Mouse (Mus musculus) kidney, postnatal 0 days (tissue): Measurements from ENCODE around the gene Dnajc16. TPM values are rescaled to one million over a fixed set of nuclear protein-coding genes. Genes with fewer than 3 reads are reported as not detected.

ENCODE experiments used
- ATAC-seq: fragments of 200-750 bp; cut with Nextera tagmentation; replicated peaks from 2 replicates; pipeline ENCODE4 v1.8.0; 2017; ENCODE audit warnings: low read depth, moderate number of reproducible peaks, moderate TSS enrichment, moderate library complexity; ENCODE audit not compliant: low FRiP score
- DNase-seq: peaks from one replicate; pipeline ENCODE4 v3.0.0-alpha.2; 2016; ENCODE audit warnings: low spot score
- H3K27ac ChIP-seq: fragments of 300-500 bp; sonication (generic); 2 replicates; pipeline ENCODE4 v1.5.1; 2014; ENCODE audit warnings: mild to moderate bottlenecking
- H3K27me3 ChIP-seq: fragments of 300-500 bp; sonication (generic); 2 replicates; pipeline ENCODE4 v1.6.1; 2014; ENCODE audit warnings: low read length, mixed read lengths; ENCODE audit not compliant: insufficient read depth
- H3K36me3 ChIP-seq: fragments of 300-500 bp; sonication (generic); 2 replicates; pipeline ENCODE4 v1.6.1; 2014; ENCODE audit warnings: low read length, mixed read lengths; ENCODE audit not compliant: insufficient read depth
- H3K4me1 ChIP-seq: fragments of 300-500 bp; sonication (generic); replicated peaks from 2 replicates; pipeline ENCODE4 v1.6.1; 2014; ENCODE audit warnings: antibody characterized with exemption, low read length, mixed read lengths; ENCODE audit not compliant: insufficient read depth
- H3K4me2 ChIP-seq: fragments of 300-500 bp; sonication (generic); 2 replicates; pipeline ENCODE4 v1.6.1; 2014; ENCODE audit warnings: mild to moderate bottlenecking, low read length, moderate library complexity, mixed read lengths
- H3K4me3 ChIP-seq: fragments of 300-500 bp; sonication (generic); replicated peaks from 2 replicates; pipeline ENCODE4 v1.5.1; 2014; ENCODE audit warnings: low read depth, low read length
- H3K9ac ChIP-seq: fragments of 300-500 bp; sonication (generic); 2 replicates; pipeline ENCODE4 v1.6.1; 2014; ENCODE audit warnings: low read depth, low read length
- H3K9me3 ChIP-seq: fragments of 300-500 bp; sonication (generic); replicated peaks from 2 replicates; pipeline ENCODE4 v1.6.1; 2016; ENCODE audit warnings: low read length, inconsistent platforms, mixed read lengths
- CTCF ChIP-seq: IDR thresholded peaks from 2 replicates; pipeline ENCODE4 v1.5.1; 2016; ENCODE audit warnings: antibody characterized with exemption, low read depth, mild to moderate bottlenecking, moderate library complexity
- WGBS: fragments of 180-500 bp; shearing (Covaris S2); extraction: QIAGEN DNeasy Blood & Tissue Kit; methylation state at CpG from one replicate; pipeline ENCODE4 v1.1.7; 2014; 5-methylcytosine and 5-hydroxymethylcytosine counted together
- polyA plus RNA-seq: library from polyadenylated mRNA; unstranded; fragments of >200 nt; fragmentation: Nextera tagmentation; extraction: Ambion mirVana; gene quantifications from 2 replicates; pipeline ENCODE4 v1.2.1, GENCODE M21; 2015

Dnajc16 gene
- polyA plus RNA-seq, 1 experiment from 2014 or later = 5.2 TPM

DNA sequence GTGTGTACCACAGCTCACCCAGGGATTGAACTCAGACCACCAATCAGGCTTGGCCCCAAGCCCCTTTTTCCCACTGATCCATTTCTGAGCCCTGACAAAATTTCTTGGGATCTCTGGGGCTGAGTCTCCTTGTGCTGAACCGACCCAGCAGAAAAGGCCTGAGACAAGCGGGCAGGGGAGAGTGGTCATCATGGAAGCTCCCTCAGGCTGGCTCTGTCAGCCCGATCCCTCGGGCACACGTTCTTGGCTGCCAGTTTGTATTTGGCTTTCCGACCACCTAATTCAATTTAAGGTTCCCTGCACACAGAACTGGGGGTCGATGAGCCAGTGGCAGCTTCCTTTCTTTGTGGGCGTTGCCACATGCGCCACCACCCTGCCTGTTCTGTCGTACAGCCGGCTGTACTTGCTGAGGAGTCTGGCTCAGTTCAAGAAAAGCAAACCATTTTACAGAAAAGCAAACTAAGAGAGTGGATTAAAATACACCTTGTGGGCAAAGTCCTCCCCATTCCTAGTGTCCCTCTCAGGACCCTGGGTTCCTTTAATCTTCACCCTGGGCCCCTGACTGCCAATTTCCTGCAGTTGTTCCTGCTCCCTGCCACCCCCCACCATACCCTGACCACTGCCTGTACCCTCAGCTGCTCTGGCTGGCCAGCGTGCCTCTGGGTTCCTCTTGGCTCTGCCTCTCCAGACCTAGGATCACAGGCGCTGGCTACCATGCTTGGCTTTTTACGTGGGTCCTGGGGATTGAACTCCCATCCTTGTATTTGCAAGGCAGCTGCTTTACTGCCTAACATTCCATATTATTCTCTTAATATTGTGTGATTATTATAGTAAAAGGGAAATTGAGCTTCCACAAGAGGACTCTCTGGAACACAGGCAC lies 26.3 kb upstream of the Dnajc16 start:
- no peaks in the 10 kb centered on the region for H3K27me3 ChIP-seq
- H3K4me1 ChIP-seq = no peaks in the 10 kb centered on the region
- no peak overlapping the region for H3K27ac ChIP-seq
- H3K36me3 ChIP-seq = peaks cover 23% of the 10 kb centered on the region
- WGBS = 57% methylated on average over 14 of the region's 14 CpGs
- H3K9me3 ChIP-seq = no peaks in the 10 kb centered on the region
- ATAC-seq (no peak), DNase-seq (no peak)
- H3K4me3 ChIP-seq = no peak overlapping the region
- TF ChIP-seq CTCF = no peak
- H3K9ac ChIP-seq = no peak overlapping the region
- no peak overlapping the region for H3K4me2 ChIP-seq

DNA sequence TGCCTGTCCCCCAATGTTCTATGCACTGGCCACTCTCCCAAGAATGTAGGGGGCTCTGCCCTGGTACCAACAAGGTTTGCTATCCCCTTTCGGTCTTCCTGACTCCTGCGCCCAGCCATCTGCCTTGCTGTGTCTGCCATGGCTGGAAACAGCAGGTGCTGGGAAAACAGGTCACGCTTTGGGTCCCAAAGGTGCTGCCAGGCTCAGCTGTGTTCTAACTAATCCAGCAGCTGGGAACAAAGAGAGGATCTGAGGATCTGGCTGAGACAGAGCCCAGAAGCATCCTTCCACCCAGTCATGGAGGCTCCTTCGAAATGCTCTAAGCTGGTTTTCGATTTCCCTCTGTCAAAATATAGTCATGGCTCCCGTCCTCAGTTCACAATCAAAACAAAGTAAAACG lies 25.5 kb upstream of the Dnajc16 start:
- peaks cover 26% of the 10 kb centered on the region for H3K36me3 ChIP-seq
- WGBS = 85% methylated on average over 7 of the region's 7 CpGs
- no peak for TF ChIP-seq CTCF
- no peak overlapping the region for H3K9ac ChIP-seq
- DNase-seq (no peak), ATAC-seq (no peak)
- H3K27me3 ChIP-seq = no peaks in the 10 kb centered on the region
- H3K4me2 ChIP-seq = no peak overlapping the region
- H3K4me1 ChIP-seq = no peaks in the 10 kb centered on the region
- H3K9me3 ChIP-seq = no peaks in the 10 kb centered on the region
- no peak overlapping the region for H3K4me3 ChIP-seq
- H3K27ac ChIP-seq = no peak overlapping the region

- no peak for ATAC-seq
Measured at GRCm38 (mm10) chr4:141811375-141811774, 20.6 kb upstream of the Dnajc16 start.

GRCm38 (mm10) chr4:141810975-141811374 lies 20.2 kb upstream of the Dnajc16 start:
- no peak for TF ChIP-seq CTCF
- WGBS = 100% methylated on average over 2 of the region's 2 CpGs
- H3K36me3 ChIP-seq = peaks cover 73% of the 10 kb centered on the region
- H3K4me2 ChIP-seq = no peak overlapping the region
- H3K9me3 ChIP-seq = no peaks in the 10 kb centered on the region
- H3K27ac ChIP-seq = no peak overlapping the region
- H3K4me1 ChIP-seq = no peaks in the 10 kb centered on the region
- no peak overlapping the region for H3K4me3 ChIP-seq
- DNase-seq (no peak), ATAC-seq (no peak)
- no peak overlapping the region for H3K9ac ChIP-seq
- H3K27me3 ChIP-seq = no peaks in the 10 kb centered on the region

More at GRCm38 (mm10) chr4:141811375-141811774, 20.6 kb upstream of the Dnajc16 start:
- Histone ChIP-seq H3K36me3 (peaks cover 71% of the 10 kb centered on the region), H3K9ac (no peak overlapping the region), H3K9me3 (no peaks in the 10 kb centered on the region), H3K4me2 (no peak overlapping the region), H3K27ac (no peak overlapping the region), H3K4me1 (no peaks in the 10 kb centered on the region), H3K4me3 (no peak overlapping the region), H3K27me3 (no peaks in the 10 kb centered on the region)
- whole genome bisulfite sequencing = 98% methylated on average over 7 of the region's 7 CpGs
- TF ChIP-seq CTCF = no peak
- DNase-seq = no peak

DNA sequence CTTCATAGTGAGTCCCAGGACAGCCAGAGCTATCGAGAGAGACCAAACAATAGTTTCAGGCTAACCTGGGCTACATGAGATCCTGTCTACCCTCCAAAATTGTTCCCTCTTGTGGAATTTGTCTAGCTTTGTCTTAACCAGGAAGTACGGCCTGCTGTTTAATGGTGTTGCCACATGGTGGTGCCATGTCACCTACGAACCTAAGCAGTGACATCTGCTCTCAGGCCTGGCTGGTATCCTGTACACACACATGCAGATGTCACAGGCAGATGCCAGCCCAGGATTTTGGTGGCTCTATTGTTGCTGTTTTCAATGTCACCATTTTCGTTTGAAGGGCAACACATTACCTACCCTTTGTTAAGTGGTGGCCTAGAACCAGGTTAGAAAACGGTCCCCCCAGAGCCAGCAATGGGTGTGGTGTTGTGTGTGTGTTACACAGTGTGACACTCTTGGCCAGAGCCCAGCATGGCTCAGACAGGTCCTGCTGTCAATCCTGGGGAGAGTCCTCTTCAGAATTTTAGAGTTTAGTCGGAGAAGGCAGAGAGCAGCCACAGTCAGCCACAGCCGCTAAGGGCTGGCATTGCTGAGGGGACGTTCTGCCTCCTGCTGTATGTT lies 19.2 kb upstream of the Dnajc16 start:
- H3K36me3 ChIP-seq = peaks cover 76% of the 10 kb centered on the region
- H3K27me3 ChIP-seq = no peaks in the 10 kb centered on the region
- TF ChIP-seq CTCF = peak; percentile 72
- peak; percentile 39 for DNase-seq
- no peak overlapping the region for H3K4me2 ChIP-seq
- ATAC-seq = no peak
- no peaks in the 10 kb centered on the region for H3K4me1 ChIP-seq
- WGBS = 84% methylated on average over 8 of the region's 8 CpGs
- no peak overlapping the region for H3K9ac ChIP-seq
- no peaks in the 10 kb centered on the region for H3K9me3 ChIP-seq
- no peak overlapping the region for H3K27ac ChIP-seq
- H3K4me3 ChIP-seq = no peak overlapping the region

- Histone ChIP-seq H3K27ac (no peak overlapping the region), H3K4me1 (no peaks in the 10 kb centered on the region), H3K9me3 (no peaks in the 10 kb centered on the region), H3K27me3 (no peaks in the 10 kb centered on the region), H3K36me3 (peaks cover 60% of the 10 kb centered on the region), H3K4me3 (no peak overlapping the region), H3K4me2 (no peak overlapping the region), H3K9ac (no peak overlapping the region)
- WGBS = 91% methylated on average over 8 of the region's 8 CpGs
- TF ChIP-seq CTCF = no peak
- ATAC-seq (no peak), DNase-seq (no peak)
Measured at GRCm38 (mm10) chr4:141805886-141806285, 15.2 kb upstream of the Dnajc16 start.
